Mouse (Mus musculus): ENCODE results near the gene Igf2. TPM values are rescaled to one million over a fixed set of nuclear protein-coding genes. Genes with fewer than 3 reads are reported as not detected.

The Igf2 gene
- 128 and 159 TPM in 2 replicates for polyA plus RNA-seq (2015; fragmentation: Nextera tagmentation; extraction: Ambion mirVana)

- Histone ChIP-seq H3K27ac (no peak within 1 kb of the TSS), H3K4me2 (no peak within 1 kb of the TSS), H3K4me3 (no peak within 1 kb of the TSS), H3K4me1 (peaks cover 6% of the 10 kb centered on the region), H3K36me3 (replicated peaks) (no peaks in the 10 kb centered on the region), H3K27me3 (replicated peaks) (peaks cover 56% of the 10 kb centered on the region), H3K9me3 (no peaks in the 10 kb centered on the region), H3K9ac (no peak within 1 kb of the TSS)
- ATAC-seq (replicated peaks), result no peak
- WGBS, result 61% methylated on average over 2 of the region's 2 CpGs
Measured at GRCm38 (mm10) chr7:142666659-142667058, at the start of gene Igf2. Gene Igf2 (minus strand): TSS chr7:142666816.

DNA sequence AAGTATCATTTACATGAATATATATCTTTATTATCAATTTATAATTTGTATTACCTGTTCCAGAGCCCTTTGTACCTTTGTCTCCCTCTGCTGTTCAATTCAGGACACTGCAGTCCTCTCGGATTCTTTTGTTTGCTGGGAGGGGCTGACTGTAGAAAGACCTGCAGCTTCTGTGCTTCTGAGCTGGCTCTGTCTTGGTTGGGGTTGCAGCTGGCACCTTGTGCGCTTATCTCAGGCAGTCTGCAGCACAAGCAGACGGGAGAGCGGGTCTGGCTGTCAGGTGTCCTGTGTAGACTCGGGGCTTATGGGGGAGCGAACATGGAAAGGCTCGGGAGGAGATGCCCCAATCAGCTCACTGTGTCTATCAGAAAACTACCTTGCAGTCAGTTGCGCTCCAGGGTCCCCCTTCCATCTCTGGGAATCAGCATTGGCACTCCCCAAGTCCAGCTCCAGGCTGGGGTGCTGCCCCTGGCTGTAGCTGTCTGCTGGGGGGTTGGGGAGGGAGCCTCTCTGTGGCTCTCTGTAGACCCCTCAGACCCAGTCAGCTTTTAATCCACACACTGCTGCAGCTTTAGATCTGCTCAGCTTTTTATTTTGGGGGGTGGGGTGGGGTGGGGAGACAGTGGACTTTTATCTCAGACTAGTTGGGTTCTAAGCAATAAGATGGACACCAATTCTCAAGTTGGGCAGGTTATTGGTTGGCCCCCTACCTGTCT is 48.3 kb upstream of the Igf2 start:
- Histone ChIP-seq H3K9ac (peak overlapping the region; percentile 62), H3K4me2 (peak overlapping the region; percentile 59), H3K4me1 (0 out of 2 replicates have a peak, but pooled peaks cover 2% of the 10 kb centered on the region), H3K27ac (no peak overlapping the region), H3K36me3 (replicated peaks) (no peaks in the 10 kb centered on the region), H3K27me3 (replicated peaks) (no peaks in the 10 kb centered on the region), H3K9me3 (no peaks in the 10 kb centered on the region), H3K4me3 (peak overlapping the region; percentile 36)
- 0 out of 2 replicates have a peak, but pooled peaks have one; percentile 39 for ATAC-seq (replicated peaks)
- WGBS, result 10% methylated on average over 8 of the region's 8 CpGs

DNA sequence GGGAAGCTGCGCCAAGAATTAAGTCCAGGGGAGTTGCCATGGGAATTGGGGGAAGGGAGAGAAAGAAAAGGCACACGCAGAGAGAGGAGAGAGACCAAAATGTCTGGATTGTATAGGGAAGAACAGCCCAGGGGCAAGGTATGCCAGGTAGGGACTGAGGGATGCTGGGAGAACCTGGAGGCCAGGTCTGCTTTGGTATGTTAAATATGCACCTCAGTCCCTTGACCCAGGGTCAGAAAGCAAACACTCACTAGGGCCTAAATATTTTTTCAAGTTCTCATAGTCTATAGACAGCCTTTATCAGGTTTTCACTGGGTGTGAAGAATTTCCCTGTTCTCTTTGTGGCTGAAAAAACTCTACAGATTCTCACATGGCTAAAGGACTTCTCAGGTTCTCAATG is 40.3 kb upstream of the Igf2 start:
- ATAC-seq (replicated peaks), result no peak
- Histone ChIP-seq H3K4me1 (no peaks in the 10 kb centered on the region), H3K27me3 (replicated peaks) (no peaks in the 10 kb centered on the region), H3K4me3 (no peak overlapping the region), H3K4me2 (no peak overlapping the region), H3K9me3 (no peaks in the 10 kb centered on the region), H3K9ac (no peak overlapping the region), H3K27ac (no peak overlapping the region), H3K36me3 (replicated peaks) (no peaks in the 10 kb centered on the region)
- 77% methylated on average over 2 of the region's 2 CpGs for WGBS

GRCm38 (mm10) chr7:142699334-142699860 is 32.8 kb upstream of the Igf2 start:
- no peak overlapping the region for H3K4me2 ChIP-seq
- H3K4me3 ChIP-seq, result no peak overlapping the region
- H3K9me3 ChIP-seq, result no peaks in the 10 kb centered on the region
- no peak for ATAC-seq (replicated peaks)
- H3K9ac ChIP-seq, result no peak overlapping the region
- H3K27ac ChIP-seq, result no peak overlapping the region
- no peaks in the 10 kb centered on the region for H3K27me3 ChIP-seq (replicated peaks)
- H3K4me1 ChIP-seq, result no peaks in the 10 kb centered on the region
- H3K36me3 ChIP-seq (replicated peaks), result no peaks in the 10 kb centered on the region
- 70% methylated on average over 5 of the region's 5 CpGs for WGBS

- Histone ChIP-seq H3K4me1 (no peaks in the 10 kb centered on the region), H3K27ac (no peak overlapping the region), H3K36me3 (replicated peaks) (no peaks in the 10 kb centered on the region), H3K9ac (no peak overlapping the region), H3K4me2 (no peak overlapping the region), H3K27me3 (replicated peaks) (no peaks in the 10 kb centered on the region), H3K9me3 (no peaks in the 10 kb centered on the region), H3K4me3 (no peak overlapping the region)
- 86% methylated on average over 3 of the region's 3 CpGs for WGBS
- no peak for ATAC-seq (replicated peaks)
Measured at GRCm38 (mm10) chr7:142678611-142679010, 12.0 kb upstream of the Igf2 start.

DNA sequence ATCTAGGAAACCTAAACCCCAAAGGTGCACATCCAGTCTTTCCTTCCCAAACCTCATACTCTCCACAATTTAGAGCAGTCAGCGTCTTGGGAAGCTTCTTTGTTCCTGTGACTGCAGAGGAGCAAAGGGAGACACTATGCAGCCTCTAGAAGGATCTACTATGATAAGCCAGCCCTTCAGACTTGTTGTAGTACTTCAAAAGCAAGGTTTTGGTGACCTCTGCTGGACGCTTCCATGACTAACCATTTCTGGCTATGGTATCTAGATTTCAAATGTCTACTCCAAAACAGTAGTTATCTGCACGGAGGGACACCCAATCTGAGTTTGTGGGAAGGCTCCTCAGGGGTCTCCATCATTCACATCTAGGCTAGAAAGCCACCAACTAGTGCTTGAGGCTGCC is 9.0 kb upstream of the Igf2 start:
- Histone ChIP-seq H3K4me3 (no peak overlapping the region), H3K36me3 (replicated peaks) (no peaks in the 10 kb centered on the region), H3K27me3 (replicated peaks) (no peaks in the 10 kb centered on the region), H3K4me2 (no peak overlapping the region), H3K27ac (no peak overlapping the region), H3K9ac (no peak overlapping the region), H3K4me1 (no peaks in the 10 kb centered on the region), H3K9me3 (no peaks in the 10 kb centered on the region)
- no peak for ATAC-seq (replicated peaks)
- 11% methylated on average over 3 of the region's 3 CpGs for WGBS

DNA sequence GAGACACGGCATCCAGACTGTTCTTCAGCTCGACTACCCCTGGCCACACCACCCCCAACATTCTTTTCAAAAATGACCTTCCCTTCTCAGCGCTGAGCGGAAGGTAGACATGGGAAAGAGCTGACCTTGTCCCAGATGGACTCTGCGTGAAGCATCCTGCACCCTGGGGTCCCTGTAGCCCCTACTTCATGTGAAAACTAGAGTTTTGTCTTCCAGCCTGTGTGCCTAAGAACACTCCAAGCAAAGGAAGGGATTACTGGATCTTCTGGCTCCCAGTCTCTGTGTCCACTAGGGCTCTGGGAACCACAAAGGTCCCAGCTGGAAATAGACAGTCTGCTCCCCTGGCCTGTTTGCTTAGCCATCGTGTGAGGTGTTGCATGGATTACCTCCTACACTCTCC is 8.5 kb upstream of the Igf2 start:
- Histone ChIP-seq H3K27ac (no peak overlapping the region), H3K4me2 (no peak overlapping the region), H3K36me3 (replicated peaks) (no peaks in the 10 kb centered on the region), H3K4me3 (no peak overlapping the region), H3K9me3 (no peaks in the 10 kb centered on the region), H3K27me3 (replicated peaks) (no peaks in the 10 kb centered on the region), H3K4me1 (no peaks in the 10 kb centered on the region), H3K9ac (no peak overlapping the region)
- ATAC-seq (replicated peaks), result no peak
- 67% methylated on average over 6 of the region's 6 CpGs for WGBS

DNA sequence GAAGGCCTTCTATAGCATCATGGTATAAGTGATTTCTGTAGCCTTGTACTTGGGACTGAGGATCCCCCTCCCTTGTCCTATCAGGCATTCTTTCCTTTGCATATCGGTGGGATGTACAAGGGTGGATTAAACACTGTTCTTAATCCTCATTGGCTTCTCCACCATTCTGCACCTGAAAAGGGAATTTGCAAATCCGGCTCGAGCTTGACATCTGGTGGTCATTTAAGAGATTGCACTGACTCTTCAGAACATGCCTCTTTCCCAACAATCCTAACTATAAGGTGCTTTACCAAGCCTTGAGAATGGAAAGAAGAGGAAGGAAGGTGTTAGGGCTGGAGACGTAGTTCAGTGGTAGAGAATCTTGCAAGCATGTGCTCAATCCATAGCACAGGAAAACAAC is 5.5 kb upstream of the Igf2 start:
- Histone ChIP-seq H3K27ac (no peak overlapping the region), H3K4me3 (no peak overlapping the region), H3K4me2 (no peak overlapping the region), H3K9me3 (no peaks in the 10 kb centered on the region), H3K36me3 (replicated peaks) (no peaks in the 10 kb centered on the region), H3K9ac (no peak overlapping the region), H3K4me1 (no peaks in the 10 kb centered on the region), H3K27me3 (replicated peaks) (peaks cover 4% of the 10 kb centered on the region; the same call in 1 of the 2 replicates)
- no peak for ATAC-seq (replicated peaks)
- 15% methylated on average over 4 of the region's 4 CpGs for WGBS

DNA sequence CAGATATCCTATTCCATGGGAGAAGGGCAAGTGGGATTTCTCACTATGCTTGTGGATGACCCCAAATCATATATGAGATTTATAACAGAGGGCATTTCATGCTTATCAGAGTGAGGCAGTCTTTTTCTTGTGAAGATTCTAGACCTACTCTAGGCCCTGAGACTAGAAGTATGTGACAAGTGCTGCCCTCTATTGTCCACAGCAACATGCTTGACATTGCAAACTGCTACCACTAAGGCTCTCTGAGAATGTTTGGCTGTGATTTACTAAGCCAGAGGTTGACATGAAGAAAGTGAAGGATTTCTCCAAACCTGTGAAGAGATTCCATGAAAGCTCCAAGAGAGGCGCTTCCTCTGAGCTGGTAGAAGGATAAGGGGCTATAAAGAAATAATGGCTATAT is 4.5 kb upstream of the Igf2 start:
- Histone ChIP-seq H3K9me3 (no peaks in the 10 kb centered on the region), H3K4me3 (no peak overlapping the region), H3K4me2 (no peak overlapping the region), H3K27me3 (replicated peaks) (peaks cover 14% of the 10 kb centered on the region), H3K9ac (no peak overlapping the region), H3K36me3 (replicated peaks) (no peaks in the 10 kb centered on the region), H3K27ac (no peak overlapping the region), H3K4me1 (no peaks in the 10 kb centered on the region)
- WGBS, result 90% methylated on average over 1 of the region's 1 CpGs
- ATAC-seq (replicated peaks), result no peak

- Histone ChIP-seq H3K4me3 (no peak within 1 kb of the TSS), H3K27ac (no peak within 1 kb of the TSS)
- no peak for ATAC-seq (replicated peaks)
Measured at GRCm38 (mm10) chr7:142669751-142670625, 3.4 kb upstream of the Igf2 start, which contains the start of gene Gm49394. Gene Gm49394 (minus strand): TSS chr7:142669942.

DNA sequence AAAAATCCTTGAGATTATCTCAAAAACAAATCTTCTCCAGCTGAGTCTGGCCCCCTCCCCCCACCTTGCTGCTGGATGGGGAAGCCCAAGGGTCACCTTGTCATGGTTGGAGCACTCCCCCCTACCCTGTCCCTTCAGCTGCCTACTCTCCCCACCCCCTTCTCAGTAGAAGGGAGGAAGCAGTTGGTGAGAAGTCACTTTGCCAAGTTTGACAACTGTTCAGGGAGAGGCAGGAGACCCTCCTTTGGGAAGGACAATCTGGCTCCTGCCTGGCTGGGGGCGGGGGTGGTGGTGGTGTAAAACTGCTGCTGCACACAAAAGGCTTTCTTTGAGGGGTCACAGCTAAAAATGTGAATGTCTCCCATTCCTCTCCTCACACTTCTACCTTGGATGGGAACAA is 1.7 kb upstream of the Igf2 start:
- H3K36me3 ChIP-seq (replicated peaks), result no peaks in the 10 kb centered on the region
- peaks cover 41% of the 10 kb centered on the region for H3K27me3 ChIP-seq (replicated peaks)
- H3K9ac ChIP-seq, result no peak overlapping the region
- H3K9me3 ChIP-seq, result no peaks in the 10 kb centered on the region
- H3K4me1 ChIP-seq, result peaks cover 6% of the 10 kb centered on the region
- no peak overlapping the region for H3K27ac ChIP-seq
- WGBS, result 77% methylated on average over 1 of the region's 1 CpGs
- ATAC-seq (replicated peaks), result no peak
- H3K4me3 ChIP-seq, result no peak overlapping the region
- H3K4me2 ChIP-seq, result no peak overlapping the region

More at GRCm38 (mm10) chr7:142669751-142670625, 3.4 kb upstream of the Igf2 start, which contains the start of gene Gm49394:
- 85% methylated on average over 23 of the region's 23 CpGs for WGBS
- Histone ChIP-seq H3K9me3 (no peaks in the 10 kb centered on the region), H3K36me3 (replicated peaks) (no peaks in the 10 kb centered on the region), H3K4me1 (no peaks in the 10 kb centered on the region), H3K9ac (no peak within 1 kb of the TSS), H3K27me3 (replicated peaks) (peaks cover 25% of the 10 kb centered on the region), H3K4me2 (no peak within 1 kb of the TSS)

GRCm38 (mm10) chr7:142667521-142667920 is 905 bp upstream of the Igf2 start:
- WGBS, result 96% methylated on average over 18 of the region's 18 CpGs

More at GRCm38 (mm10) chr7:142667521-142667920, 905 bp upstream of the Igf2 start:
- H3K4me2 ChIP-seq, result no peak overlapping the region
- no peaks in the 10 kb centered on the region for H3K9me3 ChIP-seq
- H3K4me1 ChIP-seq, result peaks cover 6% of the 10 kb centered on the region
- H3K9ac ChIP-seq, result no peak overlapping the region
- peaks cover 49% of the 10 kb centered on the region for H3K27me3 ChIP-seq (replicated peaks)
- H3K36me3 ChIP-seq (replicated peaks), result no peaks in the 10 kb centered on the region
- no peak overlapping the region for H3K4me3 ChIP-seq
- ATAC-seq (replicated peaks), result no peak
- no peak overlapping the region for H3K27ac ChIP-seq
